Mouse (Mus musculus): ENCODE results near the gene Ckap5. TPM values are rescaled to one million over a fixed set of nuclear protein-coding genes. Genes with fewer than 3 reads are reported as not detected.

Gene Ckap5
- total and polyA plus RNA-seq, 2 experiments from 2014 or later, result 36.8 to 39.7 TPM

GRCm38 (mm10) chr2:91642825-91643415 is 116.4 kb downstream of the Ckap5 start:
- Histone ChIP-seq H3K4me1 (ENCODE audit: control insufficient read depth, insufficient read depth) (no peaks in the 10 kb centered on the region), H3K4me2 (ENCODE audit: low read depth, low read length) (no peak overlapping the region), H3K9ac (replicated peaks; ENCODE audit: low read depth, low read length) (no peak overlapping the region), H3K27me3 (ENCODE audit: control insufficient read depth, insufficient read depth, low read length) (no peaks in the 10 kb centered on the region), H3K9me3 (replicated peaks; ENCODE audit: control insufficient read depth, low read length) (no peaks in the 10 kb centered on the region), H3K27ac (ENCODE audit: low read depth) (no peak overlapping the region), H3K36me3 (replicated peaks; ENCODE audit: control insufficient read depth, insufficient read depth, low read length) (peaks cover 49% of the 10 kb centered on the region), H3K4me3 (ENCODE audit: low read depth, low read length) (no peak overlapping the region)
- DNase-seq (ENCODE audit: low spot score), result no peak
- 83% methylated on average over 2 of the region's 2 CpGs for WGBS
- TF ChIP-seq EP300 (IDR thresholded peaks at IDR 0.05; ENCODE audit: low read depth) (no peak), CTCF (IDR thresholded peaks at IDR 0.05; ENCODE audit: low read depth) (no peak)
- no peak for ATAC-seq (ENCODE audit: insufficient read depth, low read depth)

GRCm38 (mm10) chr2:91644021-91644420 is 117.5 kb downstream of the Ckap5 start:
- Histone ChIP-seq H3K27ac (ENCODE audit: low read depth) (no peak overlapping the region), H3K4me2 (ENCODE audit: low read depth, low read length) (no peak overlapping the region), H3K36me3 (replicated peaks; ENCODE audit: control insufficient read depth, insufficient read depth, low read length) (peaks cover 49% of the 10 kb centered on the region), H3K27me3 (ENCODE audit: control insufficient read depth, insufficient read depth, low read length) (no peaks in the 10 kb centered on the region), H3K4me3 (ENCODE audit: low read depth, low read length) (no peak overlapping the region), H3K4me1 (ENCODE audit: control insufficient read depth, insufficient read depth) (no peaks in the 10 kb centered on the region; the same call in 1 of the 2 replicates), H3K9ac (replicated peaks; ENCODE audit: low read depth, low read length) (no peak overlapping the region), H3K9me3 (replicated peaks; ENCODE audit: control insufficient read depth, low read length) (no peaks in the 10 kb centered on the region)
- 89% methylated on average over 11 of the region's 11 CpGs for WGBS
- no peak for DNase-seq (ENCODE audit: low spot score)
- TF ChIP-seq EP300 (IDR thresholded peaks at IDR 0.05; ENCODE audit: low read depth) (no peak), CTCF (IDR thresholded peaks at IDR 0.05; ENCODE audit: low read depth) (no peak)
- ATAC-seq (ENCODE audit: insufficient read depth, low read depth), result no peak

GRCm38 (mm10) chr2:91645354-91645753 is 118.8 kb downstream of the Ckap5 start:
- Histone ChIP-seq H3K9me3 (replicated peaks; ENCODE audit: control insufficient read depth, low read length) (no peaks in the 10 kb centered on the region), H3K9ac (replicated peaks; ENCODE audit: low read depth, low read length) (no peak overlapping the region), H3K4me3 (ENCODE audit: low read depth, low read length) (no peak overlapping the region), H3K4me2 (ENCODE audit: low read depth, low read length) (no peak overlapping the region), H3K4me1 (ENCODE audit: control insufficient read depth, insufficient read depth) (no peaks in the 10 kb centered on the region; the same call in 1 of the 2 replicates), H3K27ac (ENCODE audit: low read depth) (no peak overlapping the region; the same call in 1 of the 2 replicates), H3K36me3 (replicated peaks; ENCODE audit: control insufficient read depth, insufficient read depth, low read length) (peaks cover 49% of the 10 kb centered on the region), H3K27me3 (ENCODE audit: control insufficient read depth, insufficient read depth, low read length) (no peaks in the 10 kb centered on the region)
- no peak for ATAC-seq (ENCODE audit: insufficient read depth, low read depth)
- no peak for DNase-seq (ENCODE audit: low spot score)
- TF ChIP-seq CTCF (IDR thresholded peaks at IDR 0.05; ENCODE audit: low read depth) (no peak), EP300 (IDR thresholded peaks at IDR 0.05; ENCODE audit: low read depth) (no peak)
- WGBS, result 98% methylated on average over 15 of the region's 15 CpGs

GRCm38 (mm10) chr2:91645811-91646210 is 119.2 kb downstream of the Ckap5 start:
- ATAC-seq (ENCODE audit: insufficient read depth, low read depth) (no peak), DNase-seq (ENCODE audit: low spot score) (no peak)
- no peaks in the 10 kb centered on the region for H3K27me3 ChIP-seq (ENCODE audit: control insufficient read depth, insufficient read depth, low read length)
- H3K36me3 ChIP-seq (replicated peaks; ENCODE audit: control insufficient read depth, insufficient read depth, low read length), result peaks cover 49% of the 10 kb centered on the region
- H3K27ac ChIP-seq (ENCODE audit: low read depth), result peak overlapping the region; percentile 30; the same call in 1 of the 2 replicates
- peaks cover 3% of the 10 kb centered on the region for H3K4me1 ChIP-seq (ENCODE audit: control insufficient read depth, insufficient read depth)
- no peak overlapping the region for H3K4me2 ChIP-seq (ENCODE audit: low read depth, low read length)
- no peak overlapping the region for H3K9ac ChIP-seq (replicated peaks; ENCODE audit: low read depth, low read length)
- no peak for TF ChIP-seq EP300 (IDR thresholded peaks at IDR 0.05; ENCODE audit: low read depth)
- TF ChIP-seq CTCF (IDR thresholded peaks at IDR 0.05; ENCODE audit: low read depth), result no peak
- H3K9me3 ChIP-seq (replicated peaks; ENCODE audit: control insufficient read depth, low read length), result no peaks in the 10 kb centered on the region
- 89% methylated on average over 11 of the region's 11 CpGs for WGBS
- no peak overlapping the region for H3K4me3 ChIP-seq (ENCODE audit: low read depth, low read length)

GRCm38 (mm10) chr2:91646733-91647132 is 120.2 kb downstream of the Ckap5 start:
- Histone ChIP-seq H3K4me2 (ENCODE audit: low read depth, low read length) (no peak overlapping the region), H3K36me3 (replicated peaks; ENCODE audit: control insufficient read depth, insufficient read depth, low read length) (peaks cover 49% of the 10 kb centered on the region), H3K27ac (ENCODE audit: low read depth) (no peak overlapping the region), H3K4me1 (ENCODE audit: control insufficient read depth, insufficient read depth) (peaks cover 12% of the 10 kb centered on the region), H3K27me3 (ENCODE audit: control insufficient read depth, insufficient read depth, low read length) (no peaks in the 10 kb centered on the region), H3K9ac (replicated peaks; ENCODE audit: low read depth, low read length) (no peak overlapping the region), H3K9me3 (replicated peaks; ENCODE audit: control insufficient read depth, low read length) (no peaks in the 10 kb centered on the region), H3K4me3 (ENCODE audit: low read depth, low read length) (no peak overlapping the region)
- no peak for ATAC-seq (ENCODE audit: insufficient read depth, low read depth)
- 10% methylated on average over 1 of the region's 1 CpGs for WGBS
- TF ChIP-seq CTCF (IDR thresholded peaks at IDR 0.05; ENCODE audit: low read depth) (peak; percentile 59), EP300 (IDR thresholded peaks at IDR 0.05; ENCODE audit: low read depth) (no peak)
- no peak for DNase-seq (ENCODE audit: low spot score)

- H3K27ac ChIP-seq (ENCODE audit: low read depth), result peak overlapping the region; percentile 95
- peak overlapping the region; percentile 97 for H3K4me3 ChIP-seq (ENCODE audit: low read depth, low read length)
- H3K27me3 ChIP-seq (ENCODE audit: control insufficient read depth, insufficient read depth, low read length), result no peaks in the 10 kb centered on the region
- ATAC-seq (ENCODE audit: insufficient read depth, low read depth) (no peak), DNase-seq (ENCODE audit: low spot score) (no peak)
- H3K4me1 ChIP-seq (ENCODE audit: control insufficient read depth, insufficient read depth), result peaks cover 31% of the 10 kb centered on the region
- H3K9me3 ChIP-seq (replicated peaks; ENCODE audit: control insufficient read depth, low read length), result no peaks in the 10 kb centered on the region
- H3K36me3 ChIP-seq (replicated peaks; ENCODE audit: control insufficient read depth, insufficient read depth, low read length), result peaks cover 40% of the 10 kb centered on the region
- H3K9ac ChIP-seq (replicated peaks; ENCODE audit: low read depth, low read length), result peak overlapping the region; percentile 83
- 1% methylated on average over 15 of the region's 15 CpGs for WGBS
- H3K4me2 ChIP-seq (ENCODE audit: low read depth, low read length), result peak overlapping the region; percentile 93
- no peak for TF ChIP-seq CTCF (IDR thresholded peaks at IDR 0.05; ENCODE audit: low read depth)
Observed at GRCm38 (mm10) chr2:91649152-91649551, 122.6 kb downstream of the Ckap5 start.

All from heart, postnatal 0 days (tissue).